Mouse (Mus musculus) liver, adult 2 months (tissue): ENCODE data around the gene Hmgcll1.
"Not testable (repeated sequence)": the region's sequence is repeated elsewhere in the genome, so short reads cannot be mapped to it uniquely, and the experiment has no call there.

ENCODE experiments used
- CTCF ChIP-seq: fragments of 200-500 bp; IDR thresholded peaks from 2 replicates; pipeline ENCODE4 v1.5.1; 2011; ENCODE audit warnings: low read depth, low read length, control low read depth
- POLR2A ChIP-seq: fragments of 200-500 bp; IDR thresholded peaks from 2 replicates; pipeline ENCODE4 v1.6.1; 2011; ENCODE audit warnings: low read length, control low read depth; ENCODE audit not compliant: insufficient read depth; ENCODE audit errors: extremely low read depth

DNA sequence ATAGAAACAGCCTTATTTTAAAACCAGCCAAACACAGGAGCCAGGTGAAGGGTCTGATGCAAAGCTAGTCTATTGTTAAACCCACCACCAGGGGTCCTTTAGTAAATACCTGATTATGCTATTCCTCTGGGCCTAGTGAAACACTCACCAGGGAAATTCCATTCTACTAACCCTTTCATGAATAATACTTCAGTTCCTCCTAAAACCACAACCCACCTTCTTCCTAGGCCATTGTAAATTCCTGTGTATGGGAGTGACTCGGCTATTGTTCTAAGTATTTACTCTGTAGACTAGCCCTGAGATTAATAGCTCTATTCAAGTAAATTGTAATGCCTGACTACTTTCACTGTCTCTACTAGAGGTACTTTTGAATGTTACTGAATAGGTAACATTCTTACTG is 89.8 kb downstream of the Hmgcll1 start:
- TF ChIP-seq CTCF, POLR2A: not testable (repeated sequence)
